Mouse (Mus musculus) lung, adult 2 months (tissue): ENCODE measurements around the gene Kbtbd4. TPM values are rescaled to one million over a fixed set of nuclear protein-coding genes. Genes with fewer than 3 reads are reported as not detected.
A peak's percentile ranks its signal among the peaks of the same experiment; 100 is the strongest.
"Not testable (repeated sequence)": the region's sequence is repeated elsewhere in the genome, so short reads cannot be mapped to it uniquely, and the experiment has no call there.

Source experiments
- DNase-seq: peaks from one replicate; pipeline ENCODE4 v3.0.0; 2022
- H3K4me1 ChIP-seq: fragments of 200-500 bp; 2 replicates; pipeline ENCODE4 v1.6.1; 2011; ENCODE audit warnings: low read length; ENCODE audit not compliant: control insufficient read depth, insufficient read depth
- H3K4me3 ChIP-seq: fragments of 200-500 bp; replicated peaks from 2 replicates; pipeline ENCODE3; 2011; ENCODE audit warnings: low read depth, mild to moderate bottlenecking, control low read depth, low read length; ENCODE audit errors: extremely low read depth
- CTCF ChIP-seq: fragments of 200-500 bp; IDR thresholded peaks from 2 replicates; pipeline ENCODE4 v1.5.1; 2011; ENCODE audit warnings: mild to moderate bottlenecking, low read length, control low read depth; ENCODE audit not compliant: insufficient read depth
- POLR2A ChIP-seq: fragments of 200-500 bp; IDR thresholded peaks from 2 replicates; pipeline ENCODE4 v1.6.1; 2011; ENCODE audit warnings: low read depth, mild to moderate bottlenecking, control low read depth, low read length, borderline replicate concordance; ENCODE audit errors: extremely low read depth
- WGBS: fragments of 180-500 bp; shearing (Covaris S2); methylation state at CpG from one replicate; pipeline ENCODE4 v1.1.7; 2018; 5-methylcytosine and 5-hydroxymethylcytosine counted together
- polyA plus RNA-seq: library from polyadenylated mRNA; depleted of rRNA; stranded (reverse); fragments of >200 nt; gene quantifications from 2 replicates; pipeline ENCODE4 v1.2.3, GENCODE M21; 2012

Kbtbd4 gene
- polyA plus RNA-seq, 1 experiment, result 15.6 TPM

DNA sequence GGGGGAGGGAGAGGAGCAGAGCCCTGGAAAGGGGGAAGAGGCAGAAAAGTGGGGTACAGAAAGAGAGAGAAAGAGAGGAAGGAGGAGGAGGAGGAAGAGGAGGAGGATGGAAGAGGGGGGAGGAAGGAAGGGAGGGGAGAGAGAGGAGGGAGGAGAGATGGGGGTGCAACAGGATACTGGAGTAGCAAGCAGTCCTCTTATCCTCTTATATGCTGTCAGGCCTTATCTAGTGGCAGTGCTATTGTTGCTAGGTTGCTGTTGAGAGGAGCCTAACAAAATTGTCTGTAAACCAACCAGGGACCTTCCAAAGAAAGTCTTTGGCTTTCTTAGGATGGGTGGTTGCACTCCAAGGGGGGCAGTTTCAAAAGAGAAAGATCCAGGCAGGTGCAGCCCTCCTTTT, 25.1 kb upstream of the Kbtbd4 start:
- no peak for TF ChIP-seq CTCF
- no peak for TF ChIP-seq POLR2A
- DNase-seq, result no peak
- no peak overlapping the region for H3K4me3 ChIP-seq

GRCm38 (mm10) chr2:90880144-90880785, 24.3 kb upstream of the Kbtbd4 start:
- TF ChIP-seq POLR2A, result no peak
- no peak for TF ChIP-seq CTCF
- DNase-seq, result no peak
- 41% methylated on average over 6 of the region's 6 CpGs for WGBS
- no peak overlapping the region for H3K4me3 ChIP-seq
- H3K4me1 ChIP-seq, result no peaks in the 10 kb centered on the region; the same call in none of the 2 replicates

More for the DNA sequence above, 25.1 kb upstream of the Kbtbd4 start:
- no peaks in the 10 kb centered on the region; the same call in 1 of the 2 replicates for H3K4me1 ChIP-seq

- WGBS, result 76% methylated on average over 2 of the region's 2 CpGs
- TF ChIP-seq CTCF (no peak), POLR2A (no peak)
- no peak for DNase-seq
- H3K4me3 ChIP-seq, result no peak overlapping the region
- H3K4me1 ChIP-seq, result no peaks in the 10 kb centered on the region; the same call in none of the 2 replicates
These were observed 22.7 kb upstream of the Kbtbd4 start for GRCm38 (mm10) chr2:90881824-90882223.

GRCm38 (mm10) chr2:90885218-90886041, 19.1 kb upstream of the Kbtbd4 start, which contains the start of gene C1qtnf4:
Gene C1qtnf4, plus strand, starts transcription at chr2:90885860.
- no peak within 1 kb of the TSS for H3K4me3 ChIP-seq
- WGBS, result 3% methylated on average over 45 of the region's 45 CpGs
- H3K4me1 ChIP-seq, result no peaks in the 10 kb centered on the region; the same call in 1 of the 2 replicates
- DNase-seq, result no peak
- no peak for TF ChIP-seq POLR2A
- TF ChIP-seq CTCF, result no peak

DNA sequence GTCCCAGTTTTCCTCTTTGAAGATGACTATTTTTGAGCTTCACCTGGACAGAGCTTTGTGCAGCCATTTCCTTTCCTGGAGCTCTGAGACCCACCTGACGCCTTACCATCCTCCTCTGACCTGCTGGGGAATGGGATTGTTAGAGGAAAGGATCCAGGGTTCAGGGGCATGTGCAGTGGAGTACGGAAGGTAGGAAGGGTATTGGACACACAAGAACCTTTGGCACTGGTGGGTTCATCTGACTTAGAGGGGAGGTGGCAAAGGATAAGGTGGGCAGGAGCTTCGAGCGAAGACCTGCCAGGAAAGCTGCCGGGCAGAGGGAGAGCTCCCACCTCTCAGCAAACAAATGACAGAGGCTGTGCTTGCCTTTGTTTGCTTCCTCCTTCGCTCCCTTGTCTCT, 18.1 kb upstream of the Kbtbd4 start:
- Histone ChIP-seq H3K4me1 (no peaks in the 10 kb centered on the region; the same call in 1 of the 2 replicates), H3K4me3 (no peak overlapping the region)
- 36% methylated on average over 6 of the region's 6 CpGs for WGBS
- no peak for DNase-seq
- TF ChIP-seq POLR2A, result no peak
- no peak for TF ChIP-seq CTCF

GRCm38 (mm10) chr2:90887627-90888026, 16.9 kb upstream of the Kbtbd4 start:
- no peak for DNase-seq
- Histone ChIP-seq H3K4me1 (no peaks in the 10 kb centered on the region; the same call in 1 of the 2 replicates), H3K4me3 (no peak overlapping the region)
- WGBS, result 56% methylated on average over 5 of the region's 5 CpGs
- TF ChIP-seq CTCF (no peak), POLR2A (no peak)

DNA sequence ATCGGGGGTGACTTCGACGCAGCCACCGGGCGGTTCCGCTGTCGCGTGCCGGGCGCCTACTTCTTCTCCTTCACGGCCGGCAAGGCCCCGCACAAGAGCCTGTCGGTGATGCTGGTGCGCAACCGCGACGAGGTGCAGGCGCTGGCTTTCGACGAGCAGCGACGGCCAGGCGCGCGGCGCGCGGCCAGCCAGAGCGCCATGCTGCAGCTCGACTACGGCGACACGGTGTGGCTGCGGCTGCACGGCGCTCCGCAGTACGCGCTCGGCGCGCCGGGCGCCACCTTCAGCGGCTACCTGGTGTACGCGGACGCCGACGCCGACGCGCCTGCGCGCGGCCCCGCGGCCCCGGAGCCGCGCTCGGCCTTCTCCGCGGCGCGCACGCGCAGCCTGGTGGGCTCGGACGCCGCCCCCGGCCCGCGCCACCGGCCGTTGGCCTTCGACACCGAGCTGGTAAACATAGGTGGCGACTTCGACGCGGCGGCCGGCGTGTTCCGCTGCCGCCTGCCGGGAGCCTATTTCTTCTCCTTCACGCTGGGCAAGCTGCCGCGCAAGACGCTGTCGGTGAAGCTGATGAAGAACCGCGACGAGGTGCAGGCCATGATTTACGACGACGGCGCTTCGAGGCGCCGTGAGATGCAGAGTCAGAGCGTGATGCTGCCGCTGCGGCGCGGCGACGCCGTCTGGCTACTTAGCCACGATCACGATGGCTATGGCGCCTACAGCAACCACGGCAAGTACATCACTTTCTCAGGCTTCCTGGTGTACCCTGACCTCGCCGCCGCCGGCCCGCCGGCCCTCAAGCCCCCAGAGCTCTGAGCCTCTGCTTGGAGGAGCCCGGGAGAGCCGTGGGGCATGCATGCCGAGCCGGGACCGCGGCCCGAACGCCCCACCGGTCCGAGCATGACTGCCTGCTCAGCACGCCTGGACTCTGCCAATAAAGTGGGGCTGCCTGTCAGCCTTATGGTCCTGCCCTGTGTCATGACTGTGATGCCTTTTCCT, 14.7 kb upstream of the Kbtbd4 start:
- TF ChIP-seq CTCF, result no peak
- no peak for TF ChIP-seq POLR2A
- Histone ChIP-seq H3K4me1 (no peaks in the 10 kb centered on the region; the same call in 1 of the 2 replicates), H3K4me3 (peak overlapping the region; percentile 49)
- WGBS, result 4% methylated on average over 133 of the region's 133 CpGs
- DNase-seq, result peak; percentile 42

DNA sequence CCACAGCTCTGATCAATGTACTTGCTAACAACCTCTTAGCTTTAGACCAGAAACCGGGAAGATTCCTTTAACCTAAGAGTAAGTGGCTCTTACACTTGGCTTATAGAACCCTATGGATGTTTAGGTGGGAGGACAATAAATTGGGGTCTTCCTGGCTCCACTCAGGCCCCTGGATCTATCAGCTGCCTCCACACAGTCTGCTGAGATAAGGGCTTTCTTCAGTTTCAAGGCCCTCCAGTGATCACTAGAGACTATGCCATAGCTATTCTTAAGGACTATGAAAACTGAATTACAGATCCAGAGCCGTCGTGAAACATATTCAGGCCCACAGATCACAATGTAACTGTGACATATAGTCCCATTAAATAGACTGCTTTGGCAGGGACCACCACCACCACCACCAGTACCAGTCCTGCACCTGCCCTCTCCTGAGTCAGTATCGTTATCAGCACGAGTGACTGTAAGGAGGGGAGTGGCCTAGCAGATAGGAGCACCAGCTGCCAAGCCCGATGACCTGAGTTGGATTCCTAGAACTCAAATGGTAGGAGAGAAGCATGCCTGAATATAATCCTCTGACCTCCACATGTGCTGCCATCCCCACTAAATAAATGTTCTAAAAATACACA, 10.8 kb upstream of the Kbtbd4 start:
- no peak for DNase-seq
- Histone ChIP-seq H3K4me1 (no peaks in the 10 kb centered on the region), H3K4me3 (no peak overlapping the region)
- 79% methylated on average over 6 of the region's 6 CpGs for WGBS
- TF ChIP-seq CTCF, result no peak
- no peak for TF ChIP-seq POLR2A

- not testable (repeated sequence) for H3K4me1 ChIP-seq, DNase-seq, H3K4me3 ChIP-seq
- WGBS, result 86% methylated on average over 3 of the region's 3 CpGs
These were observed 10.3 kb upstream of the Kbtbd4 start for GRCm38 (mm10) chr2:90894299-90894677.
